Mouse (Mus musculus) E14TG2a.4 (cell line): ENCODE measurements around the gene Lims1.

Experiments used
- CTCF ChIP-seq: conservative IDR thresholded peaks from 2 replicates; pipeline ENCODE4 v1.5.1; 2014; ENCODE audit warnings: low read length
- NANOG ChIP-seq: IDR thresholded peaks from 2 replicates; pipeline ENCODE4 v1.6.1; 2014; ENCODE audit warnings: borderline replicate concordance, low read length, mixed read lengths

DNA sequence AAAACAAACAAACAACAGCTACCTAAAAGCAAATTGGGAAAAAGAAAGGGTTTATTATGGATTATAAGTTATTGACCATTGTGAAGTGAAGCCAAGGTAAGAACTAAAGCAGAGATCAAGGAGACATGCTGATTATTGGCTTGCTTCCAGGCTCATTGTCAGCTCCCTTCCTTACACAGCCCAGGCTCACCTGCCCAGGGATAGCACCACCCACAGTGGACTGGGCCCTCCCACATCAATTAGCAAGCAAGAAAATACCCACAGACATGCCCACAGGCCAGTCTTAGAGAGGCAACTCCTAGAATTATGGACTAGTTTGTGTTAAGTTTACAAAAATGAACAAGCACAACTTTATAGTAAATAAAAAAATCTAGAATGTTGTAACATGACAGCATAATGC is 89.6 kb downstream of the Lims1 start:
- TF ChIP-seq CTCF (no peak), NANOG (no peak)
